Mouse (Mus musculus): ENCODE measurements around the gene Ebf4. TPM values are rescaled to one million over a fixed set of nuclear protein-coding genes. Genes with fewer than 3 reads are reported as not detected.

The Ebf4 gene
- polyA plus RNA-seq (2012; rRNA removed), result 2.0 and 2.2 TPM in 2 replicates

GRCm38 (mm10) chr2:130294936-130295277 is at the start of gene Ebf4:
Gene Ebf4, plus strand, starts transcription at chr2:130295169.

GRCm38 (mm10) chr2:130274149-130274861 is 20.7 kb upstream of the Ebf4 start, which contains the start of gene Nop56:
Gene Nop56, plus strand, starts transcription at chr2:130274430.

GRCm38 (mm10) chr2:130283854-130284654 is 10.9 kb upstream of the Ebf4 start, which contains the start of gene Idh3b:
Gene Idh3b, minus strand, starts transcription at chr2:130284547.

GRCm38 (mm10) chr2:130397186-130397985 is 102.4 kb downstream of the Ebf4 start, which contains the start of gene Cpxm1:
Gene Cpxm1, minus strand, starts transcription at chr2:130397574.

GRCm38 (mm10) chr2:130404939-130405338 is 110.0 kb downstream of the Ebf4 start, which contains the start of the genes Gm28372 and 1700020A23Rik:
Gene Gm28372, plus strand, starts transcription at chr2:130405239.
Gene 1700020A23Rik, plus strand, starts transcription at chr2:130405259.

GRCm38 (mm10) chr2:130406178-130406577 is 111.2 kb downstream of the Ebf4 start, which contains the start of gene Tmem239:
Gene Tmem239, plus strand, starts transcription at chr2:130406478.

Other genes starting within 250 kb of the Ebf4 start
- gene Tgm6, start 182.8 kb upstream of the Ebf4 start, polyA plus RNA-seq (2012; rRNA removed), result not detected in 2 replicates
- gene Snrpb, start 115.8 kb upstream of the Ebf4 start, polyA plus RNA-seq (2012; rRNA removed), result 170 and 204 TPM in 2 replicates
- gene Tmc2, start 100.0 kb upstream of the Ebf4 start, polyA plus RNA-seq (2012; rRNA removed), result not detected in 2 replicates
- 14.7 and 23.9 TPM in 2 replicates for gene Nop56, start 20.7 kb upstream of the Ebf4 start, polyA plus RNA-seq (2012; rRNA removed)
- gene Idh3b, start 10.6 kb upstream of the Ebf4 start, polyA plus RNA-seq (2012; rRNA removed), result 100 and 129 TPM in 2 replicates
- gene Cpxm1, start 102.4 kb downstream of the Ebf4 start, polyA plus RNA-seq (2012; rRNA removed), result 2.8 and 2.9 TPM in 2 replicates
- not detected in 2 replicates for gene Gm28372, start 110.1 kb downstream of the Ebf4 start, polyA plus RNA-seq (2012; rRNA removed)
- gene 1700020A23Rik, start 110.1 kb downstream of the Ebf4 start, polyA plus RNA-seq (2012; rRNA removed), result not detected in 2 replicates
- gene Tmem239, start 111.3 kb downstream of the Ebf4 start, polyA plus RNA-seq (2012; rRNA removed), result not detected in 2 replicates
- 16.4 and 21.5 TPM in 2 replicates for gene Vps16, start 129.2 kb downstream of the Ebf4 start, polyA plus RNA-seq (2012; rRNA removed)
- 9.5 and 9.6 TPM in 2 replicates for gene Pced1a, start 129.5 kb downstream of the Ebf4 start, polyA plus RNA-seq (2012; rRNA removed)
- gene Ptpra, start 155.1 kb downstream of the Ebf4 start, polyA plus RNA-seq (2012; rRNA removed), result 18.1 and 19.6 TPM in 2 replicates

Data from stomach, adult 2 months (tissue).